Comparison of ENCODE assay signal across 12 mouse cellular contexts in the genomic region with DNA sequence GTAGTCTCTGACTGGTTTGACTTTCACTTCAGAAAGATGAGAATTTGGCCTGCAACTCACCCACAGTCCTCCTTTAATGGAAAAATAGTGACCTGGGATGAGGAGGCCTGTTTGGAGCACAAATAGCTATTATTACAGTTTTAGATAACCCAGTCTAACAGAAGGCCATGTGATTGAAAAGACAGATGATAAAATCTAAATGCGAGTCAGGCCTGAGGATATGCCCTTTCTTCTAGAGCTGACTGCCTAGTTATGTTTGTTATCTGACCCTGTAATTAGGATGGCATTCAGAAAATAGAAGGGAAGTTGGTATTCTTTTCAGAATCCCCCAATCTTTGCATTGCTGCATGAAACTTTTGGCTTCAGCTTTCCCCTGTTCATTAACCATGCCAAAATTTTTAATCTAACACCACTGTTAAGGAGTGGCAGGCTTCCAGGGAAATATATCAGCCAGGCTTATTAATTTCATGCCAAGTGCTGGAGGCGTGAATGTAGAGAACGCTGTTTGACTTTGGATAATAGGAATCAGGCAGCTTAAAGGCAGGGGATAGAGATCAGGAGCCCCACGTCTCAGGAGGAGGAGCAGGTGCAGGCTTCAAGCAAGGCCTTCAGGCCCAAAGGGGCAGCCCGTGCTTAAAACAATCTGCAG.
DNase-seq lines count a peak whose midpoint lies in the region; ATAC-seq lines count a peak whose summit lies in the region.
"Had no signal": no experiment of that assay in that cellular context is flagged by ENCODE, and none has a peak within 500 bp of the region (broad histone marks: within the 10 kb centered on the region; RNA-seq: fewer than 3 reads in every experiment).

No protein-coding gene starts in this region.

- H3K4me3 ChIP-seq in heart, embryonic 12.5 days, result no peak overlapping the region
- H3K4me3 ChIP-seq in forebrain, embryonic 14.5 days (ENCODE audit: low read depth, low read length), result no peak overlapping the region
- no peak overlapping the region for H3K4me3 ChIP-seq in kidney, embryonic 15.5 days (replicated peaks)
- H3K4me3 ChIP-seq: liver, embryonic 13.5 days; megakaryocyte, embryonic 14.5 days had no signal

- H3K27me3 ChIP-seq in heart, embryonic 12.5 days (replicated peaks), result no peaks in the 10 kb centered on the region
- H3K27me3 ChIP-seq in forebrain, embryonic 14.5 days (replicated peaks; ENCODE audit: control insufficient read depth, insufficient read depth, low read length), result no peaks in the 10 kb centered on the region
- no peaks in the 10 kb centered on the region for H3K27me3 ChIP-seq in kidney, embryonic 15.5 days
- H3K27me3 ChIP-seq: liver, embryonic 13.5 days; megakaryocyte, embryonic 14.5 days had no signal

- no peak for ATAC-seq in heart, embryonic 12.5 days (ENCODE audit: insufficient number of reproducible peaks, low FRiP score)
- ATAC-seq in forebrain, embryonic 14.5 days, result peak; percentile 87
- ATAC-seq in kidney, embryonic 15.5 days (replicated peaks; ENCODE audit: low FRiP score), result no peak

- H3K4me1 ChIP-seq in heart, embryonic 12.5 days (replicated peaks), result no peaks in the 10 kb centered on the region
- peaks cover 10% of the 10 kb centered on the region for H3K4me1 ChIP-seq in forebrain, embryonic 14.5 days (ENCODE audit: control insufficient read depth, insufficient read depth, low read length)
- H3K4me1 ChIP-seq in kidney, embryonic 15.5 days, result no peaks in the 10 kb centered on the region
- H3K4me1 ChIP-seq: liver, embryonic 13.5 days; megakaryocyte, embryonic 14.5 days had no signal

- no peak overlapping the region for H3K9ac ChIP-seq in heart, embryonic 12.5 days
- H3K9ac ChIP-seq in forebrain, embryonic 14.5 days (ENCODE audit: low read length), result no peak overlapping the region
- H3K9ac ChIP-seq in kidney, embryonic 15.5 days, result no peak overlapping the region
- H3K9ac ChIP-seq: liver, embryonic 13.5 days had no signal

- no peak overlapping the region for H3K27ac ChIP-seq in heart, embryonic 12.5 days (ENCODE audit: poor library complexity, severe bottlenecking)
- no peak overlapping the region for H3K27ac ChIP-seq in forebrain, embryonic 14.5 days (ENCODE audit: low read depth, low read length)
- no peak overlapping the region for H3K27ac ChIP-seq in kidney, embryonic 15.5 days
- H3K27ac ChIP-seq: liver, embryonic 13.5 days had no signal

- DNase-seq in heart, postnatal 10 days, result peak; percentile 17 to 31
- DNase-seq in Muller cell, postnatal 12 days (ENCODE audit: inconsistent ontology term), result peak; percentile 57
- DNase-seq in forebrain, embryonic 14.5 days (ENCODE audit: low spot score), result peak; percentile 86
- peak; percentile 50 for DNase-seq in layer of hippocampus, adult 9-10 months (ENCODE audit: low spot score)
- no peak for DNase-seq in gastrocnemius, postnatal 36 days
- no peak for DNase-seq in lung, postnatal 14 days
- DNase-seq: adrenal gland, adult 8-10 months; gastrocnemius, postnatal 14 days; liver, embryonic 13.5 days had no signal

- no peak overlapping the region for H3K4me2 ChIP-seq in heart, embryonic 12.5 days
- H3K4me2 ChIP-seq in forebrain, embryonic 14.5 days (ENCODE audit: low read length), result peak overlapping the region; percentile 1; the same call in 1 of the 2 replicates
- no peak overlapping the region for H3K4me2 ChIP-seq in kidney, embryonic 15.5 days
- H3K4me2 ChIP-seq: liver, embryonic 13.5 days had no signal

- intact Hi-C loops in heart, postnatal 10 days (cut with DNase I), result no loop called here
- intact Hi-C loops in gastrocnemius, postnatal 36 days (cut with DNase I), result no loop called here

- 62% methylated on average over 5 of the region's 5 CpGs for WGBS in heart, embryonic 12.5 days
- 7% methylated on average over 5 of the region's 5 CpGs for WGBS in forebrain, embryonic 14.5 days
- WGBS in kidney, embryonic 15.5 days, result 53% methylated on average over 5 of the region's 5 CpGs

- no peaks in the 10 kb centered on the region for H3K9me3 ChIP-seq in heart, embryonic 12.5 days (replicated peaks)
- no peaks in the 10 kb centered on the region; the same call in 1 of the 2 replicates for H3K9me3 ChIP-seq in forebrain, embryonic 14.5 days (replicated peaks; ENCODE audit: control insufficient read depth, low read length)
- no peaks in the 10 kb centered on the region for H3K9me3 ChIP-seq in kidney, embryonic 15.5 days (replicated peaks)
- H3K9me3 ChIP-seq: liver, embryonic 13.5 days had no signal

- no peaks in the 10 kb centered on the region for H3K36me3 ChIP-seq in heart, embryonic 12.5 days
- H3K36me3 ChIP-seq in forebrain, embryonic 14.5 days (ENCODE audit: control insufficient read depth, insufficient read depth, low read length), result no peaks in the 10 kb centered on the region
- no peaks in the 10 kb centered on the region for H3K36me3 ChIP-seq in kidney, embryonic 15.5 days
- H3K36me3 ChIP-seq: liver, embryonic 13.5 days had no signal

Comparison
In these comparisons a context has a peak if more than half of its experiments do, and no peak if none do; other contexts are left out.
1. DNase-seq: peak in heart, postnatal 10 days (2 of 2), Muller cell, postnatal 12 days (single experiment), forebrain, embryonic 14.5 days (single experiment) and layer of hippocampus, adult 9-10 months (single experiment); none in gastrocnemius, postnatal 36 days (0 of 2) and lung, postnatal 14 days (single experiment).